Mouse (Mus musculus): ENCODE data around the gene Spice1. TPM values are rescaled to one million over a fixed set of nuclear protein-coding genes. Genes with fewer than 3 reads are reported as not detected.

Spice1 gene
- total RNA-seq (2012; rRNA removed), result 15.3 and 24.0 TPM in 2 replicates

DNA sequence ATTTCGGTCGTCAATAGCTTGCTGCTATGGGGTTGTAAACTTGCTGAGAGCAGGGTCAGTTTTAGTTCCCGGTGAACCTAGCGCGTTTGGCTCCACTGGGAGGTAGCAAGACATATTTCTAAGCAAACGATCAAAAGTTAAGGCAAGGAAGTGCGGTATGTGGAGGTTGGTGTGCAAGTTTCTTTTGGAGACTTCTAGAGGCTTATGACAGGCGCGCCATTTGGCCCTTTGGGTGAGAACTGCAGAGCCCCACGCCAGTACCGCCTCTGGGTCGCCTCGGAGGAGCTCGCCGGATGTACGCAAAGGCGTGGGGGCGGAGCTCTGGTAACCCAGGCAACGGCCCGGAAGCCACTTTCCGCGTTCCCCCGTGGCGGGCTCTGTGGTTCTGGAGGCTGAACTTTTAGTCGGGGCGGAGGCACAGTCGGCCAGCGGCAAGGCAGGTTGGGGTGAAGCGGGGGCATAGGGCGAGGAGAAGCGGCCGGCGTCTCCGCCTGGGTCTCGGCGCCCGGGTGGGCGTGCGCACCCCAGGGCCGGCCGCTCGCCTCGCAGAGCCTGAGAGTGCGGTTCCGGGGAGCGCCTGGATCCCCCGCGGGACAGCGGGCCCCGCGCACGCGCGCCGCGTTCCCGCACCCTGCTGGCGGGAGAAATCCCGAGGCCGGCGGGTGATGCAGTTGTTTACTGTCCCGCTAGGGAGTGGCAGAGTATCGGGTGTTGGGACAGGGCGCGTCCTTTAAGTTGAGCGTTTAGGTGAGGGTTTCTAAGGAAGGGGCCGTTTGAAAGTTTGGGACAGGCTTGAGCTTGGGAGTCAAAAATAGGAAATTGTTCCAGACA is at the start of gene Spice1:
Gene Spice1 (plus strand): TSS at position 51 of the 831 bp plus-strand sequence.
- Histone ChIP-seq H3K4me3 (ENCODE audit: insufficient read depth in 1 of 2, low read depth in 1 of 2, low read length in 2 of 2, poor library complexity in 1 of 2, severe bottlenecking in 1 of 2) (peak within 1 kb of the TSS; percentile 81 to 84), H3K27ac (ENCODE audit: insufficient read depth, low read depth, low read length, poor library complexity, severe bottlenecking) (peak within 1 kb of the TSS; percentile 38), H3K9me3 (ENCODE audit: control insufficient read depth, insufficient read depth, low read depth, low read length) (no peaks in the 10 kb centered on the region), H3K4me1 (ENCODE audit: control insufficient read depth in 2 of 2, insufficient read depth in 2 of 2, low read length in 2 of 2, poor library complexity in 1 of 2) (peaks cover 0 to 2% of the 10 kb centered on the region in 2 experiments; a peak in 1 of 4 replicates), H3K36me3 (ENCODE audit: control insufficient read depth, insufficient read depth, low read length, poor library complexity, severe bottlenecking) (no peaks in the 10 kb centered on the region), H3K9ac (ENCODE audit: insufficient read depth, low read depth, low read length, poor library complexity, severe bottlenecking) (peak within 1 kb of the TSS; percentile 86)
- DNase-seq (ENCODE audit: low read depth, low spot score), result peak; percentile 89
- TF ChIP-seq ZC3H11A (IDR thresholded peaks at IDR 0.05; ENCODE audit: borderline replicate concordance, low read depth, low read length), result no peak
- 0 out of 2 replicates have a peak, but pooled peaks have one; percentile 48 for TF ChIP-seq HCFC1 (IDR thresholded peaks at IDR 0.05; ENCODE audit: borderline replicate concordance, insufficient read depth, low read length)
- in situ Hi-C loops (cut with MboI; ENCODE audit: low sequenced_read_pairs in 2 of 2, unreplicated experiment in 2 of 2), result no loop called here

DNA sequence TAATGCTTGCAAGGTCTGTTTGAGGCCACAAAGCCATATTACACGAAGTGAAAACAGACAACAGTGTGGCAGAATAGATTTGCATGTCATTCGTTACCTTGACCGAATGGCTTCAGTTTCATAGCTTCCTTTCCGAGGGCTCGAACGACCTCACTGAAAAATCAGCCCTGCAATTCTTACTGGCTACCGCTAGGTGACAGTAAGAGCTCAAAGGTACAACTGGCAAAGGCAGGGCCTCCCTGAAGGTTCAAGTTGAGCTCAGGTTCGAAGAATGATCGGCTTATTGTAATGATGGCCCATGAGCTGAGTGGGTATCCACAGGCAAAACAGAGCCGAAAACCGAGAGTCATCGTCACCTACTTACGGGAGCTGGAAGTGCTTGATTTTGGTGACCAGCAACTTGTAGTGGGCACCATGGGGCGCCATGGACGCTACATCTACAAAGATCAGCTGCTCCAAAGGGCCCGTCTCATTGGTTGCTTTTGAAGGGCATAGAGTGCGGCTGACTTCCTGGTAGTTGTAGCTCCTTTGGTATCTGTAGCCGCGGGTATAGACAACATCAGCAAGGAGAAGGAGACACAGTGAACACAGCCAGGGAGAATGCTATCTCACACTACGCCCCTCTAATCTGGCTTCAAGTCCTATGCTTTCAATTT is 47.4 kb upstream of the Spice1 start:
- H3K36me3 ChIP-seq (ENCODE audit: control insufficient read depth, insufficient read depth, low read length, poor library complexity, severe bottlenecking), result no peaks in the 10 kb centered on the region
- DNase-seq (ENCODE audit: low read depth, low spot score), result peak; percentile 52
- peak; percentile 67; the same call in 1 of the 2 replicates for TF ChIP-seq ZC3H11A (IDR thresholded peaks at IDR 0.05; ENCODE audit: borderline replicate concordance, low read depth, low read length)
- TF ChIP-seq ZNF384 (IDR thresholded peaks at IDR 0.05; ENCODE audit: low read depth, low read length), result no peak
- no peaks in the 10 kb centered on the region for H3K9me3 ChIP-seq (ENCODE audit: control insufficient read depth, insufficient read depth, low read depth, low read length)
- in situ Hi-C loops (cut with MboI; ENCODE audit: low sequenced_read_pairs in 2 of 2, unreplicated experiment in 2 of 2), result no loop called here
- no peak overlapping the region; a peak in 1 of 4 replicates for H3K4me3 ChIP-seq (ENCODE audit: insufficient read depth in 1 of 2, low read depth in 1 of 2, low read length in 2 of 2, poor library complexity in 1 of 2, severe bottlenecking in 1 of 2)
- H3K9ac ChIP-seq (ENCODE audit: insufficient read depth, low read depth, low read length, poor library complexity, severe bottlenecking), result no peak overlapping the region
- no peak overlapping the region for H3K27ac ChIP-seq (ENCODE audit: insufficient read depth, low read depth, low read length, poor library complexity, severe bottlenecking)
- 0 out of 4 replicates have a peak, but pooled peaks cover 0 to 2% of the 10 kb centered on the region in 2 experiments for H3K4me1 ChIP-seq (ENCODE audit: control insufficient read depth in 2 of 2, insufficient read depth in 2 of 2, low read length in 2 of 2, poor library complexity in 1 of 2)

DNA sequence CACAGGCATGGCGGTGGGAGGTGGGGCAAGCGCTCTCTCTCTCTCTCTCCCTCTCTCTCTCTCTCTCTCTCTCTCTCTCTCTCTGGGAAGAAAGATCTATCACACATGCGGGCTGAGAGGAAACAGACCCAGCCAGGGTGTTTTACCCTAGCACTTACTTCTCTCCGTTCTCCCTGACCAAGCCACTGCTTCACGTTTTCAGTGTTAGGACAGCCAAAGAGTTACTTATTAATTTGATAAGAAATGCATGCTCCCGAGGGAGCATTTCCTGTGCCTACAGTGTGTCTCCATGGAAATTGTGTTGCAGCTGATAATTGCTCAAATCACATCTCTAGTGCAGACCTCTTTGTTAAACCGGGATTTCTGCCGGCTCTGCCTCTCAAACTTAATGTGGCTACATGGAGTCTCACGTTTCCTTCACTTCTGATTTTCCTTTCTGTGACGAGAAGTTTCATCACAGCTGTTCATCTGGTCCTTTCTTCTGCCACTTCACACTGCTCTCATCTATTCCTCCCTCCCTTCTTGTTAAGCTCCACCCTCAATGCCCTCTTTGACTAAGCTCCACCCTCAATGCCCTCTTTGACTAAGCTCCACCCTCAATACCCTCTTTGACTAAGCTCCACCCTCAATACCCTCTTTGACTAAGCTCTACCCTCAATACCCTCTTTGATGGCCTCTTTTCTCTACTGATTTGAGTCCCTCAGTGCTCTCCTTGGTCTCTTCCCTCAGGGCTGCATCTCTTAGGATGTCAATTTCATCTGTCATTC is 44.6 kb upstream of the Spice1 start:
- no peaks in the 10 kb centered on the region for H3K9me3 ChIP-seq (ENCODE audit: control insufficient read depth, insufficient read depth, low read depth, low read length)
- in situ Hi-C loops (cut with MboI; ENCODE audit: low sequenced_read_pairs in 2 of 2, unreplicated experiment in 2 of 2), result no loop called here
- DNase-seq (ENCODE audit: low read depth, low spot score), result no peak
- H3K27ac ChIP-seq (ENCODE audit: insufficient read depth, low read depth, low read length, poor library complexity, severe bottlenecking), result no peak overlapping the region
- no peak overlapping the region for H3K4me3 ChIP-seq (ENCODE audit: insufficient read depth in 1 of 2, low read depth in 1 of 2, low read length in 2 of 2, poor library complexity in 1 of 2, severe bottlenecking in 1 of 2)
- H3K4me1 ChIP-seq (ENCODE audit: control insufficient read depth in 2 of 2, insufficient read depth in 2 of 2, low read length in 2 of 2, poor library complexity in 1 of 2), result 0 out of 4 replicates have a peak, but pooled peaks cover 0 to 2% of the 10 kb centered on the region in 2 experiments
- no peak for TF ChIP-seq CHD2 (IDR thresholded peaks at IDR 0.05; ENCODE audit: low read depth, low read length)
- TF ChIP-seq MAFK (IDR thresholded peaks at IDR 0.05; ENCODE audit: insufficient read depth, low read depth, low read length), result no peak
- TF ChIP-seq HCFC1 (IDR thresholded peaks at IDR 0.05; ENCODE audit: borderline replicate concordance, insufficient read depth, low read length), result no peak
- no peak for TF ChIP-seq ZNF384 (IDR thresholded peaks at IDR 0.05; ENCODE audit: low read depth, low read length)
- no peak for TF ChIP-seq ZC3H11A (IDR thresholded peaks at IDR 0.05; ENCODE audit: borderline replicate concordance, low read depth, low read length)
- H3K36me3 ChIP-seq (ENCODE audit: control insufficient read depth, insufficient read depth, low read length, poor library complexity, severe bottlenecking), result no peaks in the 10 kb centered on the region
- no peak overlapping the region for H3K9ac ChIP-seq (ENCODE audit: insufficient read depth, low read depth, low read length, poor library complexity, severe bottlenecking)

DNA sequence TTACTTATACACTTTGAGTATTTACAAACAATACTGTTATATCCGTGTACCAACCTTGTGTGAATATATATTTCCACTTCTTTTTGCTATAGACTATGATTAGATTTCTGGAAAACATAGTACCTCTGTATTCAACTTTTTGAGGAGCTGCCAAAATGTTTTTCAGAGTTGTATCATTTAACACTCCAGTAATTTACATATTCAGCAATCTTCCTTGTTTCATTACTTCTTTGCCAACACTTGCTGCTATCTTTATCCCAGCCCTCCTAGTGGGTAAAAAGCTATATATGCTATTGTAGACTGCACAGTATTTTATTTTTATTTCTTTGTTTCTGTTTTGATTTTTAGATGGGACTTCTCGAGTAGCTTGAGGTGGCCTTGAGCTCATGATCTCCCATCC is 43.1 kb upstream of the Spice1 start:
- in situ Hi-C loops (cut with MboI; ENCODE audit: low sequenced_read_pairs in 2 of 2, unreplicated experiment in 2 of 2), result no loop called here
- H3K9ac ChIP-seq (ENCODE audit: insufficient read depth, low read depth, low read length, poor library complexity, severe bottlenecking), result no peak overlapping the region

More for the DNA sequence above, 43.1 kb upstream of the Spice1 start:
- no peaks in the 10 kb centered on the region for H3K9me3 ChIP-seq (ENCODE audit: control insufficient read depth, insufficient read depth, low read depth, low read length)
- no peak for TF ChIP-seq MAFK (IDR thresholded peaks at IDR 0.05; ENCODE audit: insufficient read depth, low read depth, low read length)
- TF ChIP-seq CHD2 (IDR thresholded peaks at IDR 0.05; ENCODE audit: low read depth, low read length), result no peak
- no peak for TF ChIP-seq ZNF384 (IDR thresholded peaks at IDR 0.05; ENCODE audit: low read depth, low read length)
- no peak for TF ChIP-seq ZC3H11A (IDR thresholded peaks at IDR 0.05; ENCODE audit: borderline replicate concordance, low read depth, low read length)
- no peak for TF ChIP-seq HCFC1 (IDR thresholded peaks at IDR 0.05; ENCODE audit: borderline replicate concordance, insufficient read depth, low read length)
- H3K4me3 ChIP-seq (ENCODE audit: insufficient read depth in 1 of 2, low read depth in 1 of 2, low read length in 2 of 2, poor library complexity in 1 of 2, severe bottlenecking in 1 of 2), result no peak overlapping the region
- no peak overlapping the region for H3K27ac ChIP-seq (ENCODE audit: insufficient read depth, low read depth, low read length, poor library complexity, severe bottlenecking)
- H3K4me1 ChIP-seq (ENCODE audit: control insufficient read depth in 2 of 2, insufficient read depth in 2 of 2, low read length in 2 of 2, poor library complexity in 1 of 2), result 0 out of 4 replicates have a peak, but pooled peaks cover 0 to 2% of the 10 kb centered on the region in 2 experiments
- no peaks in the 10 kb centered on the region for H3K36me3 ChIP-seq (ENCODE audit: control insufficient read depth, insufficient read depth, low read length, poor library complexity, severe bottlenecking)
- no peak for DNase-seq (ENCODE audit: low read depth, low spot score)
